Mouse (Mus musculus) stomach, embryonic 15.5 days (tissue): Measurements from ENCODE around the gene Dohh. TPM values are rescaled to one million over a fixed set of nuclear protein-coding genes. Genes with fewer than 3 reads are reported as not detected.

ENCODE experiments used
- microRNA-seq: library from miRNA; unstranded; fragments of <30 nt; microRNA quantifications from one replicate; pipeline ENCODE4, GENCODE M21; 2016
- polyA plus RNA-seq: library from polyadenylated mRNA; unstranded; fragments of >200 nt; fragmentation: Nextera tagmentation; extraction: Ambion mirVana; gene quantifications from 2 replicates; pipeline ENCODE4 v1.2.1, GENCODE M21; 2015

The Dohh gene
- polyA plus RNA-seq, 1 experiment from 2014 or later = 78.9 TPM

Small RNAs within 50 kb of the gene (microRNA-seq; reads per million reads assigned to microRNA genes)
- gene Mir1191b (0.58 reads per million), gene Mir6913 (not detected)

Other genes starting within 250 kb of the Dohh start
- gene Zbtb7a, start 249.2 kb upstream of the Dohh start, polyA plus RNA-seq = 56.2 and 60.1 TPM in 2 replicates
- gene Pias4, start 216.5 kb upstream of the Dohh start, polyA plus RNA-seq = 41.8 and 44.9 TPM in 2 replicates
- gene Eef2, start 207.8 kb upstream of the Dohh start, polyA plus RNA-seq = 517 and 544 TPM in 2 replicates
- 61.9 and 65.4 TPM in 2 replicates for gene Dapk3, start 201.4 kb upstream of the Dohh start, polyA plus RNA-seq
- gene 4930442H23Rik, start 200.6 kb upstream of the Dohh start, polyA plus RNA-seq = 0.10 TPM in 1 of 2 replicates, not detected in the other
- gene Nmrk2, start 182.4 kb upstream of the Dohh start, polyA plus RNA-seq = 0.18 and 0.26 TPM in 2 replicates
- 1.6 and 1.9 TPM in 2 replicates for gene Atcay, start 153.6 kb upstream of the Dohh start, polyA plus RNA-seq
- 8.8 and 10.4 TPM in 2 replicates for gene Zfr2, start 151.3 kb upstream of the Dohh start, polyA plus RNA-seq
- 3.4 and 3.8 TPM in 2 replicates for gene Matk, start 131.5 kb upstream of the Dohh start, polyA plus RNA-seq
- 217 and 233 TPM in 2 replicates for gene Mrpl54, start 117.5 kb upstream of the Dohh start, polyA plus RNA-seq
- 54.4 and 58.1 TPM in 2 replicates for gene Apba3, start 117.5 kb upstream of the Dohh start, polyA plus RNA-seq
- gene Tjp3, start 92.8 kb upstream of the Dohh start, polyA plus RNA-seq = 32.6 and 38.7 TPM in 2 replicates
- gene Pip5k1c, start 91.5 kb upstream of the Dohh start, polyA plus RNA-seq = 43.1 and 47.6 TPM in 2 replicates
- 40.5 and 40.9 TPM in 2 replicates for gene Cactin, start 63.3 kb upstream of the Dohh start, polyA plus RNA-seq
- 23.5 and 25.3 TPM in 2 replicates for gene Tbxa2r, start 55.7 kb upstream of the Dohh start, polyA plus RNA-seq
- gene Gipc3, start 41.2 kb upstream of the Dohh start, polyA plus RNA-seq = 0.04 and 0.12 TPM in 2 replicates
- gene Hmg20b, start 33.9 kb upstream of the Dohh start, polyA plus RNA-seq = 78.8 and 79.1 TPM in 2 replicates
- gene Mfsd12, start 26.9 kb upstream of the Dohh start, polyA plus RNA-seq = 12.8 and 13.6 TPM in 2 replicates
- gene 4930404N11Rik, start 18.6 kb upstream of the Dohh start, polyA plus RNA-seq = 1.2 and 1.5 TPM in 2 replicates
- 88.5 and 90.5 TPM in 2 replicates for gene Fzr1, start 5.9 kb upstream of the Dohh start, polyA plus RNA-seq
- gene Gm48551, start within 50 bp of the Dohh start, polyA plus RNA-seq = 2.9 and 3.3 TPM in 2 replicates
- gene Gm48552, start 4.6 kb downstream of the Dohh start, polyA plus RNA-seq = 0.41 and 1.4 TPM in 2 replicates
- gene Smim24, start 8.6 kb downstream of the Dohh start, polyA plus RNA-seq = 59.5 and 77.5 TPM in 2 replicates
- gene Nfic, start 71.2 kb downstream of the Dohh start, polyA plus RNA-seq = 65.5 and 78.2 TPM in 2 replicates
- gene Celf5, start 98.3 kb downstream of the Dohh start, polyA plus RNA-seq = 1.7 and 1.8 TPM in 2 replicates
- gene Ncln, start 112.0 kb downstream of the Dohh start, polyA plus RNA-seq = 83.9 and 93.7 TPM in 2 replicates
- 1.4 and 1.6 TPM in 2 replicates for gene S1pr4, start 115.7 kb downstream of the Dohh start, polyA plus RNA-seq
- 4.4 and 5.8 TPM in 2 replicates for gene Gna15, start 139.8 kb downstream of the Dohh start, polyA plus RNA-seq
- 113 and 134 TPM in 2 replicates for gene Gna11, start 160.8 kb downstream of the Dohh start, polyA plus RNA-seq
- gene Aes, start 175.1 kb downstream of the Dohh start, polyA plus RNA-seq = 692 and 697 TPM in 2 replicates
- gene Tle2, start 190.1 kb downstream of the Dohh start, polyA plus RNA-seq = 28.8 and 35.6 TPM in 2 replicates
- gene Tle6, start 216.6 kb downstream of the Dohh start, polyA plus RNA-seq = 31.2 and 42.1 TPM in 2 replicates
- gene BC025920, start 221.8 kb downstream of the Dohh start, polyA plus RNA-seq = 0.55 and 0.71 TPM in 2 replicates
- gene Sirt6, start 243.4 kb downstream of the Dohh start, polyA plus RNA-seq = 32.9 and 33.3 TPM in 2 replicates
- 10.9 and 12.6 TPM in 2 replicates for gene Ankrd24, start 244.1 kb downstream of the Dohh start, polyA plus RNA-seq